Mouse (Mus musculus): Measurements from ENCODE around the gene Gm4846. TPM values are rescaled to one million over a fixed set of nuclear protein-coding genes. Genes with fewer than 3 reads are reported as not detected.

The Gm4846 gene
- polyA plus RNA-seq, 1 experiment from 2014 or later = not detected

Other genes with a start within 250 kb of the Gm4846 start
- 1.3 and 1.5 TPM in 2 replicates for gene Ildr2, start 243.4 kb downstream of the Gm4846 start, polyA plus RNA-seq (2015; fragmentation: Nextera tagmentation; extraction: Ambion mirVana)
- gene Tada1, start 118.5 kb downstream of the Gm4846 start, polyA plus RNA-seq (2015; fragmentation: Nextera tagmentation; extraction: Ambion mirVana) = 42.6 and 44.8 TPM in 2 replicates
- gene Pogk, start 87.7 kb downstream of the Gm4846 start, polyA plus RNA-seq (2015; fragmentation: Nextera tagmentation; extraction: Ambion mirVana) = 10.3 and 12.5 TPM in 2 replicates
- gene Gm4847, start 150.1 kb upstream of the Gm4846 start, polyA plus RNA-seq (2015; fragmentation: Nextera tagmentation; extraction: Ambion mirVana) = not detected in 2 replicates
- gene Fmo9, start 184.3 kb upstream of the Gm4846 start, polyA plus RNA-seq (2015; fragmentation: Nextera tagmentation; extraction: Ambion mirVana) = not detected in 2 replicates

Measured in stomach, embryonic 15.5 days (tissue).